In genomic region chr12:72535599-72535998, GRCm38 (mm10) we compare ENCODE assay signal across 8 mouse cellular contexts. TPM values are rescaled to one million over a fixed set of nuclear protein-coding genes. Genes with fewer than 3 reads are reported as not detected.
A peak's percentile ranks its signal among the peaks of the same experiment; 100 is the strongest.
DNase-seq lines count a peak whose midpoint lies in the region; ATAC-seq and TF ChIP-seq lines count a peak whose summit lies in the region.

No protein-coding gene starts in this region.

- H3K36me3 ChIP-seq in heart, embryonic 13.5 days = peaks cover 6% of the 10 kb centered on the region
- peaks cover 0 to 22% of the 10 kb centered on the region in 2 experiments; a peak in 2 of 4 replicates for H3K36me3 ChIP-seq in MEL (ENCODE audit: control insufficient read depth in 1 of 2, insufficient read depth in 2 of 2, low read length in 2 of 2)
- H3K36me3 ChIP-seq in forebrain, postnatal 0 days (ENCODE audit: insufficient read depth) = no peaks in the 10 kb centered on the region
- H3K36me3 ChIP-seq in liver, embryonic 16.5 days (ENCODE audit: control insufficient read depth, insufficient read depth) = no peaks in the 10 kb centered on the region

- no peak for TF ChIP-seq POLR2A in MEL (IDR thresholded peaks at IDR 0.05; ENCODE audit: control insufficient read depth in 1 of 2, insufficient read depth in 1 of 2, low read depth in 1 of 2, low read length in 2 of 2, poor library complexity in 1 of 2)

- peak overlapping the region; percentile 81 for H3K4me3 ChIP-seq in heart, embryonic 13.5 days
- H3K4me3 ChIP-seq in MEL (ENCODE audit: control insufficient read depth in 1 of 2, insufficient read depth in 1 of 2, low read depth in 2 of 2, low read length in 2 of 2) = peak overlapping the region; percentile 51 to 53
- peak overlapping the region; percentile 63 for H3K4me3 ChIP-seq in forebrain, postnatal 0 days (ENCODE audit: low read depth, low read length)
- H3K4me3 ChIP-seq in liver, embryonic 16.5 days (ENCODE audit: low read depth, low read length) = peak overlapping the region; percentile 78

- TF ChIP-seq EP300 in MEL (IDR thresholded peaks at IDR 0.05; ENCODE audit: low read depth in 1 of 2, low read length in 2 of 2) = no peak

- peaks cover 1% of the 10 kb centered on the region; the same call in 1 of the 2 replicates for H3K79me2 ChIP-seq in MEL (ENCODE audit: control insufficient read depth, insufficient read depth, low read length, poor library complexity)

- no peak for TF ChIP-seq CTCF in MEL (IDR thresholded peaks at IDR 0.05 in 2 of 3, conservative IDR thresholded peaks at IDR 0.05 in 1 of 3; ENCODE audit: control insufficient read depth in 1 of 3, insufficient read depth in 1 of 3, low read depth in 2 of 3, low read length in 3 of 3, poor library complexity in 1 of 3, severe bottlenecking in 1 of 3)
- no peak for TF ChIP-seq CTCF in forebrain, postnatal 0 days (IDR thresholded peaks at IDR 0.05; ENCODE audit: low read depth)

- H3K9me3 ChIP-seq in heart, embryonic 13.5 days = no peaks in the 10 kb centered on the region
- H3K9me3 ChIP-seq in MEL (replicated peaks; ENCODE audit: insufficient read depth, low read length) = no peaks in the 10 kb centered on the region
- no peaks in the 10 kb centered on the region for H3K9me3 ChIP-seq in forebrain, postnatal 0 days (ENCODE audit: low read length)
- H3K9me3 ChIP-seq in liver, embryonic 16.5 days (replicated peaks; ENCODE audit: control insufficient read depth, low read length) = no peaks in the 10 kb centered on the region

- no peaks in the 10 kb centered on the region for H3K27me3 ChIP-seq in heart, embryonic 13.5 days (replicated peaks)
- no peaks in the 10 kb centered on the region; a peak in 1 of 4 replicates for H3K27me3 ChIP-seq in MEL (ENCODE audit: control insufficient read depth in 1 of 2, insufficient read depth in 2 of 2, low read length in 2 of 2)
- no peaks in the 10 kb centered on the region for H3K27me3 ChIP-seq in forebrain, postnatal 0 days (ENCODE audit: insufficient read depth, low read length)
- no peaks in the 10 kb centered on the region for H3K27me3 ChIP-seq in liver, embryonic 16.5 days (ENCODE audit: control insufficient read depth, insufficient read depth, low read depth, low read length)

- H3K9ac ChIP-seq in heart, embryonic 13.5 days = peak overlapping the region; percentile 75
- no peak overlapping the region for H3K9ac ChIP-seq in MEL (ENCODE audit: control insufficient read depth, low read depth, low read length, poor library complexity, severe bottlenecking)
- H3K9ac ChIP-seq in forebrain, postnatal 0 days = peak overlapping the region; percentile 63; the same call in 1 of the 2 replicates
- H3K9ac ChIP-seq in liver, embryonic 16.5 days (ENCODE audit: low read depth, low read length) = no peak overlapping the region

- 45% methylated on average over 3 of the region's 3 CpGs for WGBS in heart, embryonic 13.5 days
- WGBS in forebrain, postnatal 0 days = 43% methylated on average over 3 of the region's 3 CpGs
- WGBS in liver, embryonic 16.5 days (ENCODE audit: insufficient replicate concordance) = 60% methylated on average over 3 of the region's 3 CpGs

- no peak for DNase-seq in heart, adult 8-10 months (ENCODE audit: low spot score)
- no peak for DNase-seq in MEL (ENCODE audit: low read depth, low spot score)
- no peak for DNase-seq in forebrain, postnatal 0 days
- no peak for DNase-seq in adrenal gland, adult 18-20 months (ENCODE audit: low spot score in 2 of 2)
- no peak for DNase-seq in MN1 (ENCODE audit: low spot score)
- no peak for DNase-seq in urinary bladder, postnatal 14 days (ENCODE audit: low spot score)

- ATAC-seq in heart, embryonic 13.5 days (ENCODE audit: extremely low read depth, insufficient number of reproducible peaks, low FRiP score, low TSS enrichment) = no peak
- ATAC-seq in forebrain, postnatal 0 days = no peak
- no peak for ATAC-seq in liver, embryonic 16.5 days (ENCODE audit: low read depth)

- peak overlapping the region; percentile 81 for H3K4me2 ChIP-seq in heart, embryonic 13.5 days
- peak overlapping the region; percentile 67 for H3K4me2 ChIP-seq in forebrain, postnatal 0 days (ENCODE audit: low read depth)
- peak overlapping the region; percentile 85 for H3K4me2 ChIP-seq in liver, embryonic 16.5 days (ENCODE audit: low read depth, low read length)

- peak overlapping the region; percentile 53 for H3K27ac ChIP-seq in heart, embryonic 13.5 days (replicated peaks)
- H3K27ac ChIP-seq in MEL (ENCODE audit: control insufficient read depth, low read depth, low read length) = no peak overlapping the region
- no peak overlapping the region for H3K27ac ChIP-seq in forebrain, postnatal 0 days (ENCODE audit: low read depth, low read length)
- no peak overlapping the region for H3K27ac ChIP-seq in liver, embryonic 16.5 days (ENCODE audit: low read length)

- no peak for TF ChIP-seq RAD21 in MEL (IDR thresholded peaks at IDR 0.05; ENCODE audit: low read depth, low read length)

- H3K4me1 ChIP-seq in heart, embryonic 13.5 days = peaks cover 8% of the 10 kb centered on the region
- H3K4me1 ChIP-seq in MEL (ENCODE audit: control insufficient read depth in 1 of 2, insufficient read depth in 2 of 2, low read length in 2 of 2) = peaks cover 4 to 22% of the 10 kb centered on the region in 2 experiments
- no peaks in the 10 kb centered on the region for H3K4me1 ChIP-seq in forebrain, postnatal 0 days (ENCODE audit: insufficient read depth)
- peaks cover 8% of the 10 kb centered on the region for H3K4me1 ChIP-seq in liver, embryonic 16.5 days (ENCODE audit: control insufficient read depth, low read depth, low read length)

TF ChIP-seq in MEL, 35 proteins besides CTCF, POLR2A, EP300 and RAD21:
- TF ChIP-seq TCF12 (IDR thresholded peaks at IDR 0.05; ENCODE audit: low read depth, low read length) (no peak), NRF1 (IDR thresholded peaks at IDR 0.05; ENCODE audit: insufficient read depth, low read depth, low read length, poor library complexity, severe bottlenecking) (no peak), JUND (IDR thresholded peaks at IDR 0.05; ENCODE audit: low read depth, low read length) (no peak), MXI1 (IDR thresholded peaks at IDR 0.05; ENCODE audit: low read depth, low read length) (no peak), ZC3H11A (IDR thresholded peaks at IDR 0.05; ENCODE audit: low read depth, low read length) (no peak), HCFC1 (IDR thresholded peaks at IDR 0.05; ENCODE audit: low read depth, low read length) (no peak), USF1 (IDR thresholded peaks at IDR 0.05; ENCODE audit: low read depth, low read length) (no peak), SMC3 (IDR thresholded peaks at IDR 0.05; ENCODE audit: low read depth, low read length) (no peak), SIN3A (IDR thresholded peaks at IDR 0.05; ENCODE audit: low read length) (peak; percentile 55; the same call in 1 of the 2 replicates), E2F4 (IDR thresholded peaks at IDR 0.05; ENCODE audit: borderline replicate concordance, low read depth, low read length) (no peak), ZNF384 (IDR thresholded peaks at IDR 0.05; ENCODE audit: low read depth, low read length) (peak; percentile 88), KAT2A (conservative IDR thresholded peaks at IDR 0.05; ENCODE audit: low read depth, low read length) (no peak), GATA1 (IDR thresholded peaks at IDR 0.05; ENCODE audit: low read depth, low read length) (peak; percentile 49), TBP (IDR thresholded peaks at IDR 0.05; ENCODE audit: low read depth, low read length) (no peak), RCOR1 (IDR thresholded peaks at IDR 0.05; ENCODE audit: low read depth, low read length) (no peak), CHD1 (IDR thresholded peaks at IDR 0.05; ENCODE audit: low read depth, low read length) (no peak), POLR2AphosphoS2 (IDR thresholded peaks at IDR 0.05; ENCODE audit: low read length) (no peak), USF2 (IDR thresholded peaks at IDR 0.05; ENCODE audit: borderline replicate concordance in 1 of 2, insufficient read depth in 1 of 2, low read depth in 1 of 2, low read length in 2 of 2) (no peak), MYC (IDR thresholded peaks at IDR 0.05; ENCODE audit: low read depth, low read length) (no peak), MAZ (IDR thresholded peaks at IDR 0.05; ENCODE audit: low read depth, low read length) (no peak), MAX (IDR thresholded peaks at IDR 0.05; ENCODE audit: low read length) (no peak), NELFE (IDR thresholded peaks at IDR 0.05; ENCODE audit: low read depth, low read length) (no peak), MEF2A (IDR thresholded peaks at IDR 0.05; ENCODE audit: extremely low read depth, insufficient replicate concordance, low read depth, low read length, poor library complexity, severe bottlenecking) (no peak), ZKSCAN1 (IDR thresholded peaks at IDR 0.05; ENCODE audit: low read depth, low read length) (no peak), UBTF (IDR thresholded peaks at IDR 0.05; ENCODE audit: borderline replicate concordance, insufficient read depth, low read depth, low read length) (no peak)
TF ChIP-seq in MEL: peak in this region for 3.

RNA-seq across cellular contexts. Expression of gene Pcnx4, which starts 0.6 kb away (rescaled TPM):
- polyA plus RNA-seq in heart, embryonic 13.5 days (2015; fragmentation: Nextera tagmentation; extraction: Ambion mirVana) = 6.2 and 6.9 TPM in 2 replicates
- total RNA-seq in heart, adult 8-10 months (2022) = 1 to 10 TPM; 3.3 to 4.5 (median 3.9) TPM
- 3.2 and 3.4 TPM in 2 replicates for total RNA-seq in MEL (2012; rRNA removed)
- polyA plus RNA-seq in MEL (2012; ENCODE audit: insufficient read depth in 1 of 2, insufficient read length in 2 of 2, low read depth in 1 of 2, low replicate concordance in 2 of 2, missing spikeins in 1 of 2) = 1 to 10 TPM in 1 of 2 experiments, not detected in 1; 5.2 TPM
- 20.1 and 24.4 TPM in 2 replicates for total RNA-seq in forebrain, postnatal 0 days (2014; rRNA removed)
- 15.9 and 21.4 TPM in 2 replicates for polyA plus RNA-seq in forebrain, postnatal 0 days (2015; fragmentation: Nextera tagmentation; extraction: Ambion mirVana)
- polyA plus RNA-seq in liver, embryonic 16.5 days (2015; fragmentation: Nextera tagmentation; extraction: Ambion mirVana) = 2.0 and 2.2 TPM in 2 replicates
- 1 to 10 TPM; 6.1 to 6.5 TPM for total RNA-seq in adrenal gland, adult 18-20 months (2021)

Comparison
In these comparisons a context has a peak if more than half of its experiments do, and no peak if none do; other contexts are left out.
1. H3K9ac ChIP-seq: peak in heart, embryonic 13.5 days (single experiment) and forebrain, postnatal 0 days (single experiment); none in MEL (single experiment) and liver, embryonic 16.5 days (single experiment).
2. Peak in every context shown above with its lines, with median percentiles within 50 percentile points of each other: H3K4me2 ChIP-seq and H3K4me3 ChIP-seq.